Mouse (Mus musculus): ENCODE measurements around the gene Fhit. TPM values are rescaled to one million over a fixed set of nuclear protein-coding genes. Genes with fewer than 3 reads are reported as not detected.

Gene Fhit
- total RNA-seq, 2 experiments from 2014 or later, result 3.2 to 5.8 TPM

GRCm38 (mm10) chr14:10171761-10172160 lies 990.1 kb downstream of the Fhit start:
- intact Hi-C loops (cut with DNase I), result no loop called here
- no peak for DNase-seq

GRCm38 (mm10) chr14:10166641-10167429 lies 995.0 kb downstream of the Fhit start:
- intact Hi-C loops (cut with DNase I), result no loop called here
- DNase-seq, result no peak

GRCm38 (mm10) chr14:10149872-10150271 lies 1012.0 kb downstream of the Fhit start:
- intact Hi-C loops (cut with DNase I), result no loop called here
- DNase-seq, result no peak

GRCm38 (mm10) chr14:10139311-10139710 lies 1022.5 kb downstream of the Fhit start:
- intact Hi-C loops (cut with DNase I), result no loop called here
- DNase-seq, result no peak

- intact Hi-C loops (cut with DNase I), result no loop called here
- no peak for DNase-seq
Measured at GRCm38 (mm10) chr14:10133873-10134272, 1028.0 kb downstream of the Fhit start.

- intact Hi-C loops (cut with DNase I), result no loop called here
Measured at GRCm38 (mm10) chr14:10129675-10130074, 1032.2 kb downstream of the Fhit start.

GRCm38 (mm10) chr14:10129088-10129487 lies 1032.7 kb downstream of the Fhit start:
- intact Hi-C loops (cut with DNase I), result no loop called here
- DNase-seq, result no peak

More at GRCm38 (mm10) chr14:10129675-10130074, 1032.2 kb downstream of the Fhit start:
- DNase-seq, result no peak

GRCm38 (mm10) chr14:10126536-10126935 lies 1035.3 kb downstream of the Fhit start:
- intact Hi-C loops (cut with DNase I), result no loop called here

GRCm38 (mm10) chr14:10122176-10122575 lies 1039.7 kb downstream of the Fhit start:
- DNase-seq, result no peak
- intact Hi-C loops (cut with DNase I), result no loop called here

More at GRCm38 (mm10) chr14:10126536-10126935, 1035.3 kb downstream of the Fhit start:
- no peak for DNase-seq

- intact Hi-C loops (cut with DNase I), result no loop called here
- DNase-seq, result no peak
Measured at GRCm38 (mm10) chr14:10096236-10096635, 1065.6 kb downstream of the Fhit start.

GRCm38 (mm10) chr14:10079062-10079461 lies 1082.8 kb downstream of the Fhit start:
- DNase-seq, result no peak
- intact Hi-C loops (cut with DNase I), result no loop called here

- DNase-seq, result no peak
- intact Hi-C loops (cut with DNase I), result no loop called here
Measured at GRCm38 (mm10) chr14:10049947-10050346, 1111.9 kb downstream of the Fhit start.

GRCm38 (mm10) chr14:10047123-10047783 lies 1114.6 kb downstream of the Fhit start:
- no peak for DNase-seq
- intact Hi-C loops (cut with DNase I), result no loop called here

GRCm38 (mm10) chr14:10046336-10047122 lies 1115.3 kb downstream of the Fhit start:
- intact Hi-C loops (cut with DNase I), result no loop called here
- no peak for DNase-seq

- DNase-seq, result no peak
- intact Hi-C loops (cut with DNase I), result no loop called here
Measured at GRCm38 (mm10) chr14:10038021-10038420, 1123.8 kb downstream of the Fhit start.

GRCm38 (mm10) chr14:10036685-10037215 lies 1125.1 kb downstream of the Fhit start:
- DNase-seq, result no peak
- intact Hi-C loops (cut with DNase I), result no loop called here

- intact Hi-C loops (cut with DNase I), result no loop called here
- no peak for DNase-seq
Measured at GRCm38 (mm10) chr14:10035682-10036081, 1126.2 kb downstream of the Fhit start.

- DNase-seq, result no peak
- intact Hi-C loops (cut with DNase I), result no loop called here
Measured at GRCm38 (mm10) chr14:10035270-10035669, 1126.6 kb downstream of the Fhit start.

- DNase-seq, result no peak
- intact Hi-C loops (cut with DNase I), result no loop called here
Measured at GRCm38 (mm10) chr14:10023382-10023781, 1138.5 kb downstream of the Fhit start.

- intact Hi-C loops (cut with DNase I), result no loop called here
- peak; percentile 86 for DNase-seq
Measured at GRCm38 (mm10) chr14:10022304-10022703, 1139.5 kb downstream of the Fhit start.

Data from left cerebral cortex, postnatal 4 days (tissue).